Mouse (Mus musculus): ENCODE measurements around the gene Cdk18. TPM values are rescaled to one million over a fixed set of nuclear protein-coding genes. Genes with fewer than 3 reads are reported as not detected.

The Cdk18 gene
- polyA plus RNA-seq, 1 experiment: 24.9 TPM

GRCm38 (mm10) chr1:132149410-132149809 lies 9.9 kb upstream of the Cdk18 start:
- no peak overlapping the region for H3K27ac ChIP-seq (ENCODE audit: control insufficient read depth, insufficient read depth, low read depth, low read length)
- H3K36me3 ChIP-seq (ENCODE audit: control insufficient read depth, insufficient read depth, low read length): no peaks in the 10 kb centered on the region
- H3K4me1 ChIP-seq (ENCODE audit: control insufficient read depth, insufficient read depth, low read length): no peaks in the 10 kb centered on the region; the same call in 1 of the 2 replicates
- H3K4me3 ChIP-seq (ENCODE audit: control insufficient read depth, low read depth, low read length): no peak overlapping the region
- H3K27me3 ChIP-seq (ENCODE audit: control insufficient read depth, insufficient read depth, low read length): no peaks in the 10 kb centered on the region
- TF ChIP-seq CTCF (IDR thresholded peaks at IDR 0.05; ENCODE audit: control insufficient read depth, insufficient read depth, insufficient replicate concordance, low read depth, low read length) (no peak), POLR2A (IDR thresholded peaks at IDR 0.05; ENCODE audit: control insufficient read depth, low read depth, low read length) (no peak)

GRCm38 (mm10) chr1:132145973-132146685 lies 6.6 kb upstream of the Cdk18 start:
- Histone ChIP-seq H3K27ac (ENCODE audit: control insufficient read depth, insufficient read depth, low read depth, low read length) (no peak overlapping the region), H3K4me3 (ENCODE audit: control insufficient read depth, low read depth, low read length) (peak overlapping the region; percentile 26), H3K36me3 (ENCODE audit: control insufficient read depth, insufficient read depth, low read length) (no peaks in the 10 kb centered on the region), H3K4me1 (ENCODE audit: control insufficient read depth, insufficient read depth, low read length) (no peaks in the 10 kb centered on the region), H3K27me3 (ENCODE audit: control insufficient read depth, insufficient read depth, low read length) (no peaks in the 10 kb centered on the region)
- TF ChIP-seq CTCF (IDR thresholded peaks at IDR 0.05; ENCODE audit: control insufficient read depth, insufficient read depth, insufficient replicate concordance, low read depth, low read length) (no peak), POLR2A (IDR thresholded peaks at IDR 0.05; ENCODE audit: control insufficient read depth, low read depth, low read length) (no peak)

- Histone ChIP-seq H3K27ac (ENCODE audit: control insufficient read depth, insufficient read depth, low read depth, low read length) (no peak overlapping the region), H3K36me3 (ENCODE audit: control insufficient read depth, insufficient read depth, low read length) (no peaks in the 10 kb centered on the region), H3K4me3 (ENCODE audit: control insufficient read depth, low read depth, low read length) (peak overlapping the region; percentile 60), H3K4me1 (ENCODE audit: control insufficient read depth, insufficient read depth, low read length) (peaks cover 1% of the 10 kb centered on the region), H3K27me3 (ENCODE audit: control insufficient read depth, insufficient read depth, low read length) (no peaks in the 10 kb centered on the region)
- TF ChIP-seq CTCF (IDR thresholded peaks at IDR 0.05; ENCODE audit: control insufficient read depth, insufficient read depth, insufficient replicate concordance, low read depth, low read length) (no peak), POLR2A (IDR thresholded peaks at IDR 0.05; ENCODE audit: control insufficient read depth, low read depth, low read length) (no peak; the same call in 1 of the 2 replicates)
Observed at GRCm38 (mm10) chr1:132144837-132145236, 5.4 kb upstream of the Cdk18 start.

- no peaks in the 10 kb centered on the region for H3K27me3 ChIP-seq (ENCODE audit: control insufficient read depth, insufficient read depth, low read length)
- TF ChIP-seq CTCF (IDR thresholded peaks at IDR 0.05; ENCODE audit: control insufficient read depth, insufficient read depth, insufficient replicate concordance, low read depth, low read length) (no peak), POLR2A (IDR thresholded peaks at IDR 0.05; ENCODE audit: control insufficient read depth, low read depth, low read length) (no peak; the same call in 1 of the 2 replicates)
- H3K4me3 ChIP-seq (ENCODE audit: control insufficient read depth, low read depth, low read length): peak overlapping the region; percentile 65
- peaks cover 4% of the 10 kb centered on the region for H3K4me1 ChIP-seq (ENCODE audit: control insufficient read depth, insufficient read depth, low read length)
- no peaks in the 10 kb centered on the region for H3K36me3 ChIP-seq (ENCODE audit: control insufficient read depth, insufficient read depth, low read length)
- H3K27ac ChIP-seq (ENCODE audit: control insufficient read depth, insufficient read depth, low read depth, low read length): no peak overlapping the region
Observed at GRCm38 (mm10) chr1:132144223-132144622, 4.7 kb upstream of the Cdk18 start.

GRCm38 (mm10) chr1:132143730-132144129 lies 4.2 kb upstream of the Cdk18 start:
- H3K36me3 ChIP-seq (ENCODE audit: control insufficient read depth, insufficient read depth, low read length): no peaks in the 10 kb centered on the region
- peaks cover 4% of the 10 kb centered on the region for H3K4me1 ChIP-seq (ENCODE audit: control insufficient read depth, insufficient read depth, low read length)
- H3K27ac ChIP-seq (ENCODE audit: control insufficient read depth, insufficient read depth, low read depth, low read length): no peak overlapping the region
- no peaks in the 10 kb centered on the region for H3K27me3 ChIP-seq (ENCODE audit: control insufficient read depth, insufficient read depth, low read length)
- H3K4me3 ChIP-seq (ENCODE audit: control insufficient read depth, low read depth, low read length): peak overlapping the region; percentile 65
- TF ChIP-seq POLR2A (IDR thresholded peaks at IDR 0.05; ENCODE audit: control insufficient read depth, low read depth, low read length) (no peak), CTCF (IDR thresholded peaks at IDR 0.05; ENCODE audit: control insufficient read depth, insufficient read depth, insufficient replicate concordance, low read depth, low read length) (no peak)

GRCm38 (mm10) chr1:132143079-132143478 lies 3.6 kb upstream of the Cdk18 start:
- Histone ChIP-seq H3K4me1 (ENCODE audit: control insufficient read depth, insufficient read depth, low read length) (peaks cover 7% of the 10 kb centered on the region), H3K4me3 (ENCODE audit: control insufficient read depth, low read depth, low read length) (peak overlapping the region; percentile 65), H3K27me3 (ENCODE audit: control insufficient read depth, insufficient read depth, low read length) (no peaks in the 10 kb centered on the region), H3K36me3 (ENCODE audit: control insufficient read depth, insufficient read depth, low read length) (no peaks in the 10 kb centered on the region), H3K27ac (ENCODE audit: control insufficient read depth, insufficient read depth, low read depth, low read length) (no peak overlapping the region)
- no peak for TF ChIP-seq POLR2A (IDR thresholded peaks at IDR 0.05; ENCODE audit: control insufficient read depth, low read depth, low read length)
- no peak for TF ChIP-seq CTCF (IDR thresholded peaks at IDR 0.05; ENCODE audit: control insufficient read depth, insufficient read depth, insufficient replicate concordance, low read depth, low read length)

GRCm38 (mm10) chr1:132141753-132142152 lies 2.3 kb upstream of the Cdk18 start:
- TF ChIP-seq CTCF (IDR thresholded peaks at IDR 0.05; ENCODE audit: control insufficient read depth, insufficient read depth, insufficient replicate concordance, low read depth, low read length) (no peak), POLR2A (IDR thresholded peaks at IDR 0.05; ENCODE audit: control insufficient read depth, low read depth, low read length) (no peak)
- H3K27ac ChIP-seq (ENCODE audit: control insufficient read depth, insufficient read depth, low read depth, low read length): no peak overlapping the region
- H3K4me3 ChIP-seq (ENCODE audit: control insufficient read depth, low read depth, low read length): no peak overlapping the region
- H3K4me1 ChIP-seq (ENCODE audit: control insufficient read depth, insufficient read depth, low read length): peaks cover 7% of the 10 kb centered on the region
- no peaks in the 10 kb centered on the region for H3K36me3 ChIP-seq (ENCODE audit: control insufficient read depth, insufficient read depth, low read length)
- no peaks in the 10 kb centered on the region for H3K27me3 ChIP-seq (ENCODE audit: control insufficient read depth, insufficient read depth, low read length)
